Mouse (Mus musculus) hindbrain, postnatal 0 days (tissue): ENCODE results near the gene Bod1l. TPM values are rescaled to one million over a fixed set of nuclear protein-coding genes. Genes with fewer than 3 reads are reported as not detected.
A peak's percentile ranks its signal among the peaks of the same experiment; 100 is the strongest.

Experiments
- ATAC-seq: fragments of 200-750 bp; cut with Nextera tagmentation; 2 replicates; pipeline ENCODE4 v1.8.0; 2017; ENCODE audit warnings: mild to moderate bottlenecking, moderate TSS enrichment, moderate library complexity
- DNase-seq: peaks from one replicate; pipeline ENCODE4 v3.0.0-alpha.2; 2015; ENCODE audit warnings: low spot score
- H3K27ac ChIP-seq: fragments of 300-500 bp; sonication (generic); 2 replicates; pipeline ENCODE4 v1.5.1; 2014; ENCODE audit warnings: mild to moderate bottlenecking
- H3K27me3 ChIP-seq: fragments of 300-500 bp; sonication (generic); 2 replicates; pipeline ENCODE4 v1.6.1; 2014; ENCODE audit warnings: low read length, mixed read lengths; ENCODE audit not compliant: insufficient read depth
- H3K36me3 ChIP-seq: fragments of 300-500 bp; sonication (generic); 2 replicates; pipeline ENCODE4 v1.6.1; 2014; ENCODE audit warnings: low read length, mixed read lengths; ENCODE audit not compliant: insufficient read depth
- H3K4me1 ChIP-seq: fragments of 300-500 bp; sonication (generic); 2 replicates; pipeline ENCODE4 v1.6.1; 2014; ENCODE audit warnings: antibody characterized with exemption, low read length, mixed read lengths; ENCODE audit not compliant: insufficient read depth
- H3K4me2 ChIP-seq: fragments of 300-500 bp; sonication (generic); 2 replicates; pipeline ENCODE4 v1.6.1; 2014; ENCODE audit warnings: low read depth, mild to moderate bottlenecking, low read length, moderate library complexity, mixed read lengths
- H3K4me3 ChIP-seq: fragments of 300-500 bp; sonication (generic); 2 replicates; pipeline ENCODE4 v1.5.1; 2014; ENCODE audit warnings: low read length
- H3K9ac ChIP-seq: fragments of 300-500 bp; sonication (generic); replicated peaks from 2 replicates; pipeline ENCODE4 v1.6.1; 2014; ENCODE audit warnings: mild to moderate bottlenecking, low read length, moderate library complexity, mixed read lengths
- H3K9me3 ChIP-seq: fragments of 300-500 bp; sonication (generic); 2 replicates; pipeline ENCODE4 v1.6.1; 2016; ENCODE audit warnings: low read length, mixed read lengths
- CTCF ChIP-seq: IDR thresholded peaks from 2 replicates; pipeline ENCODE4 v1.5.1; 2016; ENCODE audit warnings: antibody characterized with exemption, control low read depth, low read depth
- WGBS: fragments of 180-500 bp; shearing (Covaris S2); extraction: QIAGEN DNeasy Blood & Tissue Kit; methylation state at CpG from one replicate; pipeline ENCODE4 v1.1.7; 2014; 5-methylcytosine and 5-hydroxymethylcytosine counted together
- polyA plus RNA-seq: library from polyadenylated mRNA; unstranded; fragments of >200 nt; fragmentation: Nextera tagmentation; extraction: Ambion mirVana; gene quantifications from 2 replicates; pipeline ENCODE4 v1.2.1, GENCODE M21; 2015
- total RNA-seq: library from RNA; depleted of rRNA; stranded (reverse); fragments of >200 nt; gene quantifications from 2 replicates; pipeline ENCODE4 v1.2.3, GENCODE M21; 2014

Bod1l gene
- total and polyA plus RNA-seq, 2 experiments from 2014 or later = 14.0 to 29.5 TPM

DNA sequence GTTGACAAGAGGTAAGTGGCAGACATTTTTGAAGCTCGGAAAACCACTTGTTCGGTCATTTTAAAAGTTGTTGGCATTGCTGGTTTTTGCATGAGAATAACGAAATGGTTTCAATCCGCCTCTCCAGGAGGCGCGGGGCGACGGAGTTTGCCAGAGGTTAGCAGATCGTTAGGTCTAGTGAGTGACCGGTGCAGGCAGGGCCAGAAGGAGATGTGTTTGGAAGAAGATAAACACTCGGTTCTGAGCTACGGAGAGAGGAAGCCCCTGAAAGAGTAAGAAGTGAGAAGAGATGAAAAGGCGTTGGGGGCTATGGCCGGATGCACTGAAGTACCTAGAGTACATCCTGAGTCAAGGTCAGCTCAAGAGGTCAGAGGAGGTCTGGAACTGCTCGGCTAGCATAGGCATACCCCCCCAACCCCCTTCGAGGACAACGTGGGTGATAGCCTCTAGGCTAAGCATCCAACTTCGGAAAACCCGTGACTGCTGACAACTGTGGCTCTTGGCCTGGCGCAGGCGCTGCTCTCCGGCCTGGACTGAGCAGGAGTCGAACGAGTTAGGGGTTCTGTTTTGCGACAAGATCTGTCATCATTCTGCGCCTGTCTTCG, 77.6 kb downstream of the Bod1l start:
- DNase-seq (no peak), ATAC-seq (no peak)
- 3% methylated on average over 27 of the region's 27 CpGs for WGBS
- TF ChIP-seq CTCF = no peak
- H3K27ac ChIP-seq = no peak overlapping the region
- peaks cover 10% of the 10 kb centered on the region for H3K4me1 ChIP-seq
- no peak overlapping the region for H3K4me2 ChIP-seq
- H3K9ac ChIP-seq = no peak overlapping the region
- peaks cover 65% of the 10 kb centered on the region for H3K27me3 ChIP-seq
- no peaks in the 10 kb centered on the region for H3K9me3 ChIP-seq
- H3K36me3 ChIP-seq = no peaks in the 10 kb centered on the region
- H3K4me3 ChIP-seq = no peak overlapping the region

DNA sequence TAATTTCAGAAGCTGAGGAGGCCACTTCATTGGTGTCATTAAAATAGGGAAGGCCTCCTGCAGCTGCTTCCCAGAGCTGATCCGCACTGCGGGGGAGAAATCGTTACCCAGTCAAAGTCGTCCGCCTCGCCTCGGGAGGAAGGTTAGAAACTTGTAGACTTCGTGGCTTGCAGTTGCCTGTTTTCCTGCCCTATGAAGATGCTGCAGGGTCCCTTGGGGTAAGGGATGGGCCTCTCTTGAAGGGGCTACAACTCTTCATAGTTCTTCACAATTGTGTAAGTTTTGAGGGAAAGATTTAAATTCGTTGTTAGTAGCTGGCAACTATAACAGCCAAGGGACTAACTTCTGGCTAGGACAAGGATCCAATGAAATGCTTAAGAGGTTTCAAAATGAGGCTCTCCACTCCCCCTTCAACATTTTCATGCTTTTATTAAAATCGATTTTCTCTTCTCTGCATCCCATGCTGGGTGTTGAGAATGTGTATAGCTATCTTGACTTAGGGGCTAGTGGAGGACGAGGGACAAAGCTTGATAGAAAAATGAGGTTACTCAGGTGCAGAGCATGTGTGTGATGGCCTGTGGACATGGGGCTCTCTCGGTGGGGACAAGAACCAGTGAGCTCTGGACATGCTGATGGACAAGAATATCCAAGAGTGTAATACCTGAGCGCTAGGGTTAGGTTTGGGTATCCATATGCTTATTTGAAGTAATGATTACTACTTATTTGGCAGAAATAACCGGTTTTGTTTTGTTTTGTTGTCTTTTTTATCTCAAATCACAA, 78.3 kb downstream of the Bod1l start:
- Histone ChIP-seq H3K9ac (no peak overlapping the region), H3K27me3 (peaks cover 72% of the 10 kb centered on the region), H3K36me3 (no peaks in the 10 kb centered on the region), H3K27ac (no peak overlapping the region), H3K4me1 (peaks cover 10% of the 10 kb centered on the region), H3K4me2 (no peak overlapping the region), H3K4me3 (no peak overlapping the region), H3K9me3 (no peaks in the 10 kb centered on the region)
- WGBS = 4% methylated on average over 14 of the region's 14 CpGs
- TF ChIP-seq CTCF = no peak
- no peak for DNase-seq
- no peak for ATAC-seq

DNA sequence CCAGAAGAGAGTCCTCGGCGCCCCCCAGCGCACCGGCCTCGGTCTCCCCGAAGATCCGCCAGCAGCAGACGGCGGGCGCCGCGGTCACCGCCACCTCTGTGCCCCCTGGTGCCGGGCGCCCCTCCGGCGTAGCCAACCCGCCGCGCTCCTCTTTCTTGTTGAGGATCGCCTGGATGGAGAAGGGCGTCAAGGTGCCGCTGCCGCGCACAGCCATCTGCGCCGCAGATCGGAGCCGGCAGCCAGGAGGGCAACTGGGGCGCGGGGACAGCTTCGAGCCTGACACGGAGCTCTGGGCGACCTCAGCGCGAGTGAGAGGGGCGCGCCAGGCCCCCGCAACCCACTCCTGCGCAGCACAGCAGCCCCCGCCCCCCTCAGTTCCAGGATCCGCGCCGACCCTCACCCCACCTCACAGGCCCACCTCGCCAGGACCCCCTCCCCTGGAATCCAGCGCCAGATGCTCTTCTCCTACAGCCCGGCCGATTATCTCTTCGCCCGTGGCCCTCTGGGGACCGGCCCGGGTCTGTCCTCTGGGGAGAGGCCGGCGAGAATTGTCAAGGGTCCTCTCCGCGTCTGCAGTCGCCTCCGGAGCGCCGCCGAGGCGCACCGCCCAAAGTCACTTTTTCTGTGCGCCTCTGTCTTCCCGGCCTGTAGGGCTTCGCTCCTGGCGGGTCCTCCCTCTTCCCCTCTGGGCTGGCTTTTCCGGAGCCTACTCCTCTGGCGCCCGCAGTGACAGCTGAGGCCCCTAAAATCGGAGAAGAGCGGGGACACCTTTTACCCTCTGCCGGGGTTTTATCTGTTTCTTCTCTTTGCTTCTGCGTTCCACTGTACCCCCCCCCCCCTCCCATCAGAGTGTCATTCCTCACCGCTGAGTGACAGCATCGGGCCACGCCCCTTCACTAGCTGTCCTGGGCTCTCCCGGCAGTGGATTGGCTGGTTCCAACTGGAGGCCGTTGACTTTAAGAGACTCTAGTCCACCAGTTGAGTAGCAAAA, 80.1 kb downstream of the Bod1l start, which contains the start of gene Nkx3-2:
Nkx3-2 (minus strand) TSS at position 771 of the 991 bp plus-strand sequence.
- no peak for DNase-seq
- Histone ChIP-seq H3K4me1 (peaks cover 10% of the 10 kb centered on the region), H3K27ac (no peak within 1 kb of the TSS), H3K4me2 (peak within 1 kb of the TSS; percentile 59), H3K9me3 (no peaks in the 10 kb centered on the region), H3K4me3 (peak within 1 kb of the TSS; percentile 31), H3K36me3 (no peaks in the 10 kb centered on the region), H3K9ac (no peak within 1 kb of the TSS), H3K27me3 (peaks cover 81% of the 10 kb centered on the region)
- WGBS = under 1% methylated on average over 77 of the region's 79 CpGs
- peak; percentile 39 for ATAC-seq
- no peak for TF ChIP-seq CTCF

DNA sequence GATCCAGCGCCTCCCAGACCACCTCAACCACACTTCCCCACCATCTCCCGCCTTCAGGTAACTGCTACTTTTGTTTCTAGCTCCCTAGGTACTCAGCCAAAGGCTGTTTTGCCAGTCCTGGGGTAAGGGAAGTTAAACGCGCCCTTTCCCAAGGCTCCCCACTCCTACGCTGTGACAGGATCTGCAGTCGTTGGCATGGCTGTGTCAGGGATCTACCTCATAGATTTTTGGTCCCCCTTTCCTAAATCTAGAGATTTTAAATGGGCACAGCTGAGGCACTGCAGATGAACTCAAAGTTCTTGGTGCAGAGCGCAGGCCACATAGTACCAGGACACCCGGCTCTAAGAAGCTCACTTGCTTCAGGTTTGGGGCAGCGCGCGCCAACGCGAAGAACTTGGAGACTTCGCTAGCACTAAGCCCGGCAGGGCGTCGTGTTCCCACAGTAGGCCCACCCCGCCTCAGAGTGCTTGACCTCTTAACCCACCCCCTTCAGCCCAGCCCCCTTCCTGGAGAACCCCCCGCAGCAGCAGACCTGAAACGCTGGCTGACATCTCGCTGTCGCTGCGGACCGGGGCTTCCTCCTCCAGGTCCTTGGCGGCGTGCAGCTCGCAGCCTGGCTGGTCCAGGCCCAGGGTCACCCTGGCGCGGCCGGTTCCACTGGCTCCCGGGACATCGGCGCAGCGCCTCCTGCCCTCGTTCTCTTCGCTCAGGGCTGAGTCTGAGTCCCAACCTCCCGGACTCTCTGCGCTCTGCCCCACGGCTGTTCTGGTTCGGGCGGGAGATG, 81.0 kb downstream of the Bod1l start:
- Histone ChIP-seq H3K9me3 (no peaks in the 10 kb centered on the region), H3K4me1 (peaks cover 10% of the 10 kb centered on the region), H3K27me3 (peaks cover 86% of the 10 kb centered on the region), H3K9ac (no peak overlapping the region), H3K27ac (no peak overlapping the region), H3K4me2 (peak overlapping the region; percentile 59), H3K4me3 (peak overlapping the region; percentile 31), H3K36me3 (no peaks in the 10 kb centered on the region)
- TF ChIP-seq CTCF = no peak
- WGBS = 2% methylated on average over 41 of the region's 41 CpGs
- no peak for ATAC-seq
- no peak for DNase-seq

- DNase-seq (no peak), ATAC-seq (no peak)
- peak overlapping the region; percentile 19 for H3K4me3 ChIP-seq
- H3K36me3 ChIP-seq = no peaks in the 10 kb centered on the region
- peaks cover 86% of the 10 kb centered on the region for H3K27me3 ChIP-seq
- peaks cover 10% of the 10 kb centered on the region for H3K4me1 ChIP-seq
- H3K9me3 ChIP-seq = no peaks in the 10 kb centered on the region
- H3K4me2 ChIP-seq = 0 out of 2 replicates have a peak overlapping the region, but pooled peaks have one; percentile 21
- H3K9ac ChIP-seq = no peak overlapping the region
- no peak for TF ChIP-seq CTCF
- H3K27ac ChIP-seq = no peak overlapping the region
- WGBS = 3% methylated on average over 27 of the region's 27 CpGs
Measured at GRCm38 (mm10) chr5:41762141-41762946, 81.8 kb downstream of the Bod1l start.
